Mouse (Mus musculus) forebrain, embryonic 15.5 days (tissue): Measurements from ENCODE around the gene Yipf2. TPM values are rescaled to one million over a fixed set of nuclear protein-coding genes. Genes with fewer than 3 reads are reported as not detected.
"Not testable (repeated sequence)": the region's sequence is repeated elsewhere in the genome, so short reads cannot be mapped to it uniquely, and the experiment has no call there.

ENCODE experiments used
- ATAC-seq: fragments of 200-750 bp; cut with Nextera tagmentation; replicated peaks from 2 replicates; pipeline ENCODE4 v1.8.0; 2017; ENCODE audit warnings: mild to moderate bottlenecking, moderate TSS enrichment, moderate library complexity
- H3K27ac ChIP-seq: fragments of 300-500 bp; sonication (generic); replicated peaks from 2 replicates; pipeline ENCODE4 v1.5.1; 2015; ENCODE audit warnings: mild to moderate bottlenecking, inconsistent platforms
- H3K27me3 ChIP-seq: fragments of 300-500 bp; sonication (generic); 2 replicates; pipeline ENCODE4 v1.6.1; 2015; ENCODE audit warnings: inconsistent platforms
- H3K36me3 ChIP-seq: fragments of 300-500 bp; sonication (generic); 2 replicates; pipeline ENCODE4 v1.6.1; 2015; ENCODE audit warnings: mild to moderate bottlenecking, inconsistent platforms
- H3K4me1 ChIP-seq: fragments of 300-500 bp; sonication (generic); 2 replicates; pipeline ENCODE4 v1.6.1; 2015; ENCODE audit warnings: inconsistent platforms
- H3K4me2 ChIP-seq: fragments of 300-500 bp; sonication (generic); replicated peaks from 2 replicates; pipeline ENCODE4 v1.6.1; 2015; ENCODE audit warnings: mild to moderate bottlenecking, inconsistent platforms
- H3K4me3 ChIP-seq: fragments of 300-500 bp; sonication (generic); 2 replicates; pipeline ENCODE4 v1.5.1; 2015; ENCODE audit warnings: mild to moderate bottlenecking, inconsistent platforms
- H3K9ac ChIP-seq: fragments of 300-500 bp; sonication (generic); replicated peaks from 2 replicates; pipeline ENCODE4 v1.6.1; 2015; ENCODE audit warnings: mild to moderate bottlenecking, inconsistent platforms
- H3K9me3 ChIP-seq: fragments of 300-500 bp; sonication (generic); 2 replicates; pipeline ENCODE4 v1.6.1; 2016; ENCODE audit warnings: inconsistent platforms
- WGBS: fragments of 180-500 bp; shearing (Covaris S2); methylation state at CpG from one replicate; pipeline ENCODE4 v1.1.7; 2015; ENCODE audit warnings: mixed read lengths; 5-methylcytosine and 5-hydroxymethylcytosine counted together
- polyA plus RNA-seq: library from polyadenylated mRNA; unstranded; fragments of >200 nt; fragmentation: Nextera tagmentation; extraction: Ambion mirVana; gene quantifications from 2 replicates; pipeline ENCODE4 v1.2.1, GENCODE M21; 2015

Gene Yipf2
- polyA plus RNA-seq, 1 experiment from 2014 or later = 23.7 TPM

DNA sequence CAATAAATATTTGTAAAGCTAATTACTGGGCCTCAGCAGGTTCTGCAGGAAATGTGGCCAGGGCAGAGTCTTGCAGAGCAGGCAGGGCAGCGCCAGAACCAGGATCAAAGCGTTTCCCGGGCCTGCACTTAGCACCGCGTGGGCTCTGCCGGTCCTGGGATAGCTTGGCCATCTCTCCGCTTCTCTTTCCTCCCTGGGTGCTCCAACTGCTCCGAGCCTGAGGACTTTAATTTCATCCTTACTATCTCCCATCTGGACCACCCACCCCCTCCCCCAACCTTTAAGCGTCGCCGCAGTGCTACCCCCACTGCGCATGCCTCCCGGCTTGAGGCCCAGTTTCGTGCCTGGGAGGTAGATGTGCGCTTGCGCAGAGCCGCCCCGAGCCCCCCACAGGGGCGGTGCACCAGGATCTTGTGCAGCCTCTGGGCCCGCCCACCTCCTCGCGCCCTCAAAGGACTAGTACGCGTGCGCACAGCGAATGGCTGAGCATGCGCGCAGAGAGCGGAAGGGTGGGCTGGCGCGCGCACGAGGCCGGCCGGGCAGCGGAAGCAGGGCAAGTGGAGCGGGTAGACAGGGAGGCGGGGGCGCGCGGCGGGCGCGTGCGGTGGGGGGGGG is 23.1 kb upstream of the Yipf2 start, which contains the start of gene Smarca4:
Gene Smarca4, plus strand, starts transcription at position 553 of the 615 bp plus-strand sequence.
- peak; percentile 95 for ATAC-seq
- WGBS = under 1% methylated on average over 45 of the region's 45 CpGs
- Histone ChIP-seq H3K36me3 (no peaks in the 10 kb centered on the region), H3K4me1 (peaks cover 38% of the 10 kb centered on the region), H3K27ac (peak within 1 kb of the TSS; percentile 98), H3K27me3 (no peaks in the 10 kb centered on the region), H3K9me3 (no peaks in the 10 kb centered on the region), H3K4me2 (peak within 1 kb of the TSS; percentile 70), H3K9ac (peak within 1 kb of the TSS; percentile 91), H3K4me3 (peak within 1 kb of the TSS; percentile 62)

DNA sequence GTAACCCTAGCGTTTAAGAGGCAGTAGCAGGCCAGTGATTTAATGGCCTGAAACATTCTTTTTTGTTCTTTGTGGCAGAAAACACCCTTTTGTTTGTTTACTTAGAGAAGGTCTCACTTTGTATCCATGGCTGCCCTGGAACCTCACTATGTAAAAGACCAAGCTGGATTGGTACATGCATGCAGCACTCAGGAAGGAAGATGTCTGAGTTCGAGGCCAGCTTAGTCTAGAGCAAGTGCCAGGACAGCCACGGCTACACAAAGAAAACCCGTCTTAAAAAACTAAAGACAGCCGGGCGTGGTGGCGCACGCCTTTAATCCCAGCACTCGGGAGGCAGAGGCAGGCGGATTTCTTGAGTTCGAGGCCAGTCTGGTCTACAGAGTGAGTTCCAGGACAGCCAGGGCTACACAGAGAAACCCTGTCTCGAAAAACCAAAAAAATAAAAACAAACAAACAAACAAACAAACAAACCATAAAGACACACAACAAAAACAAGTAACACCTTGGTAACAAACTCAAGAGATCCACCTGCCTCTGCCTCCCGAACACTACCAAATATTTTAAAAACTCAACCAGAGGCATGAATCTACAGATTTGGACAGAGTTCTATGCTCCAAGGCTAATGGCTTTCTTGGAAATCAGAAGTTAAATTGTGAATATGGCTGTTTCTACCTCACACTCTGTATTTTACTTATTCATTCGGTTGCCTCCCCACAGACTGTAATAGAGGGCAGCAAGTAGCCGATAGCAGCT is 22.4 kb upstream of the Yipf2 start:
- peak overlapping the region; percentile 98 for H3K27ac ChIP-seq
- peak overlapping the region; percentile 65 for H3K9ac ChIP-seq
- H3K4me1 ChIP-seq = peaks cover 32% of the 10 kb centered on the region
- H3K4me2 ChIP-seq = peak overlapping the region; percentile 50
- H3K9me3 ChIP-seq = no peaks in the 10 kb centered on the region
- WGBS = 76% methylated on average over 15 of the region's 15 CpGs
- peak overlapping the region; percentile 62 for H3K4me3 ChIP-seq
- no peaks in the 10 kb centered on the region for H3K27me3 ChIP-seq
- H3K36me3 ChIP-seq = no peaks in the 10 kb centered on the region
- no peak for ATAC-seq

DNA sequence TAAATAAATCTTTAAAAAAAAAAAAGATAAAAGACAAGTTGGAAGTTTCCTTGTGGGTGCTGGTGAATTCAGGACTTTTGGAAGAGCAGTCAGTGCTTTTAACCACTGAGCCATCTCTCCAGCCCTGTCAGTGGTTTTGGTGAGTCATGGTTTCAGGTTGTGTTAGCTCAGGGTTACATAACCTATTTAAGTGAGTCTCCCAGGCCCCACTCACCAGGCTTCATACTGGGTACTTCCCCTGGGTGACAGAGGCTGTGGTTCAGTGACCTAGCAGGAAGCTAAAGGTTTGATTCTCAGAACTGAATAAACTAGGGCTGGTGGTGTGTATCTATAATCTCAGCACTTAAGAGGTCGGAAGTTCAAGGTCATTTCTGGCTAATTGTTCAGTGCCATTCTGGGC is 17.2 kb upstream of the Yipf2 start:
- H3K36me3 ChIP-seq = no peaks in the 10 kb centered on the region
- no peaks in the 10 kb centered on the region for H3K27me3 ChIP-seq
- no peak for ATAC-seq
- no peak overlapping the region for H3K4me3 ChIP-seq
- 90% methylated on average over 1 of the region's 1 CpGs for WGBS
- H3K9me3 ChIP-seq = no peaks in the 10 kb centered on the region
- H3K4me1 ChIP-seq = peaks cover 3% of the 10 kb centered on the region; the same call in 1 of the 2 replicates
- no peak overlapping the region for H3K4me2 ChIP-seq
- no peak overlapping the region for H3K27ac ChIP-seq
- no peak overlapping the region for H3K9ac ChIP-seq

GRCm38 (mm10) chr9:21606648-21607047 is 14.0 kb upstream of the Yipf2 start:
- Histone ChIP-seq H3K36me3 (no peaks in the 10 kb centered on the region), H3K9me3 (no peaks in the 10 kb centered on the region), H3K4me3 (no peak overlapping the region), H3K4me2 (no peak overlapping the region), H3K4me1 (no peaks in the 10 kb centered on the region), H3K9ac (no peak overlapping the region), H3K27ac (no peak overlapping the region), H3K27me3 (no peaks in the 10 kb centered on the region)
- no peak for ATAC-seq
- WGBS = 89% methylated on average over 1 of the region's 1 CpGs

GRCm38 (mm10) chr9:21605865-21606264 is 13.2 kb upstream of the Yipf2 start:
- 64% methylated on average over 5 of the region's 5 CpGs for WGBS
- H3K4me3 ChIP-seq = no peak overlapping the region
- no peak overlapping the region for H3K9ac ChIP-seq
- no peak overlapping the region for H3K27ac ChIP-seq
- H3K4me2 ChIP-seq = no peak overlapping the region
- no peaks in the 10 kb centered on the region for H3K36me3 ChIP-seq
- no peaks in the 10 kb centered on the region for H3K27me3 ChIP-seq
- no peak for ATAC-seq
- no peaks in the 10 kb centered on the region for H3K4me1 ChIP-seq
- H3K9me3 ChIP-seq = no peaks in the 10 kb centered on the region

- H3K4me2 ChIP-seq = no peak overlapping the region
- no peaks in the 10 kb centered on the region for H3K27me3 ChIP-seq
- H3K36me3 ChIP-seq = no peaks in the 10 kb centered on the region
- H3K9ac ChIP-seq = no peak overlapping the region
- no peak overlapping the region for H3K27ac ChIP-seq
- no peaks in the 10 kb centered on the region for H3K4me1 ChIP-seq
- no peak for ATAC-seq
- 70% methylated on average over 5 of the region's 5 CpGs for WGBS
- no peak overlapping the region for H3K4me3 ChIP-seq
- no peaks in the 10 kb centered on the region for H3K9me3 ChIP-seq
Measured at GRCm38 (mm10) chr9:21604119-21604518, 11.5 kb upstream of the Yipf2 start.

GRCm38 (mm10) chr9:21601722-21602399 is 9.2 kb upstream of the Yipf2 start:
- no peaks in the 10 kb centered on the region for H3K4me1 ChIP-seq
- no peaks in the 10 kb centered on the region for H3K36me3 ChIP-seq
- H3K9me3 ChIP-seq = no peaks in the 10 kb centered on the region
- WGBS = 49% methylated on average over 10 of the region's 10 CpGs
- no peak overlapping the region for H3K27ac ChIP-seq
- no peaks in the 10 kb centered on the region for H3K27me3 ChIP-seq
- no peak overlapping the region for H3K4me3 ChIP-seq
- H3K9ac ChIP-seq = no peak overlapping the region
- ATAC-seq = peak; percentile 53
- H3K4me2 ChIP-seq = no peak overlapping the region

GRCm38 (mm10) chr9:21601073-21601472 is 8.4 kb upstream of the Yipf2 start:
- 91% methylated on average over 2 of the region's 2 CpGs for WGBS
- no peak for ATAC-seq

DNA sequence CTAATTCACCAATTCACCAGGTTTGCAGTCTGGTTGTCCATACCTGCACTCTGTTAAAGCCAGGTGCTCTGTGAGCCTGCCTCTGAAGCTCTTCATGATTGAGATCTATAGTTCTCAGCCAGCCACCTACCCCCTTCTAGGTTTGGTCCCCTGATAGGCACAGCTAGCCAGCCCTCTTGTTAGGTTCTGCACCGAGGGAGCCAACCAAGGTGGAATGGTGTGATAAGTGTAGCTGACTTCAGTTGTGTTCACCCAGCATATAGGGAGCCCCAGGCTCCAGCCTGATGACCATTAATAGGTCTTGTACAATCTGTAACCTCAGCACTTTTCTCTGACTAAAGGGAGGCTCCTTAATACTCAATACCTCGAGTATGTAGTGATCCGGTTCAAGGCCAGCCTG is 7.6 kb upstream of the Yipf2 start:
- Histone ChIP-seq H3K4me3 (no peak overlapping the region), H3K4me1 (peaks cover 2% of the 10 kb centered on the region; the same call in 1 of the 2 replicates), H3K27me3 (no peaks in the 10 kb centered on the region), H3K36me3 (peaks cover 11% of the 10 kb centered on the region), H3K9ac (no peak overlapping the region), H3K9me3 (no peaks in the 10 kb centered on the region), H3K27ac (no peak overlapping the region), H3K4me2 (no peak overlapping the region)
- ATAC-seq = no peak
- WGBS = 79% methylated on average over 3 of the region's 3 CpGs

More at GRCm38 (mm10) chr9:21601073-21601472, 8.4 kb upstream of the Yipf2 start:
- H3K9me3 ChIP-seq = no peaks in the 10 kb centered on the region
- H3K27me3 ChIP-seq = no peaks in the 10 kb centered on the region
- H3K27ac ChIP-seq = no peak overlapping the region
- H3K36me3 ChIP-seq = peaks cover 4% of the 10 kb centered on the region
- H3K9ac ChIP-seq = no peak overlapping the region
- no peak overlapping the region for H3K4me2 ChIP-seq
- no peaks in the 10 kb centered on the region for H3K4me1 ChIP-seq
- no peak overlapping the region for H3K4me3 ChIP-seq

- Histone ChIP-seq H3K27ac (no peak overlapping the region), H3K36me3 (peaks cover 17% of the 10 kb centered on the region), H3K9me3 (no peaks in the 10 kb centered on the region), H3K9ac (no peak overlapping the region), H3K27me3 (no peaks in the 10 kb centered on the region), H3K4me1 (peaks cover 21% of the 10 kb centered on the region), H3K4me2 (no peak overlapping the region), H3K4me3 (no peak overlapping the region)
- ATAC-seq = no peak
- WGBS = 47% methylated on average over 2 of the region's 2 CpGs
Measured at GRCm38 (mm10) chr9:21598198-21598597, 5.6 kb upstream of the Yipf2 start.

GRCm38 (mm10) chr9:21594838-21595237 is 2.2 kb upstream of the Yipf2 start:
- no peaks in the 10 kb centered on the region for H3K9me3 ChIP-seq
- H3K36me3 ChIP-seq = peaks cover 22% of the 10 kb centered on the region
- H3K4me2 ChIP-seq = no peak overlapping the region
- H3K9ac ChIP-seq = no peak overlapping the region
- H3K4me1 ChIP-seq = peaks cover 32% of the 10 kb centered on the region
- ATAC-seq = no peak
- WGBS = 90% methylated on average over 2 of the region's 2 CpGs
- H3K4me3 ChIP-seq = no peak overlapping the region
- H3K27ac ChIP-seq = no peak overlapping the region
- no peaks in the 10 kb centered on the region for H3K27me3 ChIP-seq

- ATAC-seq, H3K27me3 ChIP-seq, H3K27ac ChIP-seq, H3K9ac ChIP-seq, H3K9me3 ChIP-seq: not testable (repeated sequence)
- H3K36me3 ChIP-seq = peaks cover 26% of the 10 kb centered on the region
- peak overlapping the region; percentile 100 for H3K4me3 ChIP-seq
- peaks cover 32% of the 10 kb centered on the region for H3K4me1 ChIP-seq
- WGBS = 90% methylated on average over 8 of the region's 8 CpGs
- H3K4me2 ChIP-seq = peak overlapping the region; percentile 87
Measured at GRCm38 (mm10) chr9:21594350-21594749, 1.7 kb upstream of the Yipf2 start.
